Mouse (Mus musculus) bone marrow macrophage, adult 2 months (primary cell): Measurements from ENCODE around the gene Susd1.

Experiments used
- CTCF ChIP-seq: IDR thresholded peaks from 2 replicates; pipeline ENCODE4 v1.5.1; 2012; ENCODE audit warnings: low read depth, mild to moderate bottlenecking, low read length, moderate library complexity
- POLR2A ChIP-seq: IDR thresholded peaks from 2 replicates; pipeline ENCODE4 v1.6.1; 2012; ENCODE audit warnings: mild to moderate bottlenecking, low read depth, low read length, borderline replicate concordance

DNA sequence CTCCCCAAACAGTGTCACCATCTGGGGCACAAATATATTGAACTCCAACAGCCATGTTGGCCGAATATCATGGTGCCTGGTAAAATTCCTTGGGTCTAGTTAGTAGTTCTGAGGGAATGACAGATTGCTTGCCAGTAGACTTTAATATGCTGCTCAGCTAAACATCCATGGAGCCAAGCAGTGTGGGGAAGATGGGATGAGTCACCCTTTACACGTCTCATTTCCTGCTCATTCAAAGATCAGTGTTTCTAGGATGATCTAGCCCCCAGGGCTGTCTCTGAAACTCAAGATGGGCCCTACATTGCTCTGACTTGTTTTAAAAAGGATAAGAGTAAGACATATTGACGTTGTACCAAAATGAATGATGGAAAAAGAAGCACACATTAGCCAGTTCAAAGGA is 15.6 kb upstream of the Susd1 start:
- TF ChIP-seq CTCF (no peak), POLR2A (no peak)
